Mouse (Mus musculus): ENCODE measurements around the gene Cpne5. TPM values are rescaled to one million over a fixed set of nuclear protein-coding genes. Genes with fewer than 3 reads are reported as not detected.

Gene Cpne5
- total and polyA plus RNA-seq, 3 experiments, result 0.19 to 1.0 TPM; not detected in 1

- Histone ChIP-seq H3K36me3 (ENCODE audit: control insufficient read depth in 1 of 2, insufficient read depth in 2 of 2, low read length in 2 of 2) (no peaks in the 10 kb centered on the region), H3K9me3 (replicated peaks; ENCODE audit: insufficient read depth, low read length) (no peaks in the 10 kb centered on the region), H3K27ac (ENCODE audit: control insufficient read depth, low read depth, low read length) (no peak overlapping the region), H3K27me3 (ENCODE audit: control insufficient read depth in 1 of 2, insufficient read depth in 2 of 2, low read length in 2 of 2) (peaks cover 0 to 4% of the 10 kb centered on the region in 2 experiments; a peak in 2 of 4 replicates), H3K4me1 (ENCODE audit: control insufficient read depth in 1 of 2, insufficient read depth in 2 of 2, low read length in 2 of 2) (no peaks in the 10 kb centered on the region), H3K9ac (ENCODE audit: control insufficient read depth, low read depth, low read length, poor library complexity, severe bottlenecking) (no peak overlapping the region), H3K4me3 (ENCODE audit: control insufficient read depth in 1 of 2, insufficient read depth in 1 of 2, low read depth in 2 of 2, low read length in 2 of 2) (no peak overlapping the region), H3K79me2 (ENCODE audit: control insufficient read depth, insufficient read depth, low read length, poor library complexity) (no peaks in the 10 kb centered on the region)
- DNase-seq (ENCODE audit: low read depth, low spot score), result no peak
- TF ChIP-seq TBP (IDR thresholded peaks at IDR 0.05; ENCODE audit: low read depth, low read length) (no peak), E2F4 (IDR thresholded peaks at IDR 0.05; ENCODE audit: borderline replicate concordance, low read depth, low read length) (no peak), CHD1 (IDR thresholded peaks at IDR 0.05; ENCODE audit: low read depth, low read length) (no peak), ZKSCAN1 (IDR thresholded peaks at IDR 0.05; ENCODE audit: low read depth, low read length) (no peak)
Measured at GRCm38 (mm10) chr17:29231109-29231508, 6.9 kb downstream of the Cpne5 start.

GRCm38 (mm10) chr17:29220631-29221030, 17.3 kb downstream of the Cpne5 start:
- Histone ChIP-seq H3K4me3 (ENCODE audit: control insufficient read depth in 1 of 2, insufficient read depth in 1 of 2, low read depth in 2 of 2, low read length in 2 of 2) (no peak overlapping the region), H3K79me2 (ENCODE audit: control insufficient read depth, insufficient read depth, low read length, poor library complexity) (no peaks in the 10 kb centered on the region)

GRCm38 (mm10) chr17:29218017-29218416, 19.9 kb downstream of the Cpne5 start:
- no peak overlapping the region for H3K9ac ChIP-seq (ENCODE audit: control insufficient read depth, low read depth, low read length, poor library complexity, severe bottlenecking)
- peaks cover 17 to 22% of the 10 kb centered on the region in 2 experiments for H3K27me3 ChIP-seq (ENCODE audit: control insufficient read depth in 1 of 2, insufficient read depth in 2 of 2, low read length in 2 of 2)
- no peak overlapping the region for H3K27ac ChIP-seq (ENCODE audit: control insufficient read depth, low read depth, low read length)
- H3K9me3 ChIP-seq (replicated peaks; ENCODE audit: insufficient read depth, low read length), result no peaks in the 10 kb centered on the region
- H3K36me3 ChIP-seq (ENCODE audit: control insufficient read depth in 1 of 2, insufficient read depth in 2 of 2, low read length in 2 of 2), result no peaks in the 10 kb centered on the region
- TF ChIP-seq MAZ (IDR thresholded peaks at IDR 0.05; ENCODE audit: low read depth, low read length) (no peak), USF1 (IDR thresholded peaks at IDR 0.05; ENCODE audit: low read depth, low read length) (no peak), MAFK (IDR thresholded peaks at IDR 0.05; ENCODE audit: borderline replicate concordance, low read depth, low read length) (no peak), ELF1 (IDR thresholded peaks at IDR 0.05; ENCODE audit: low read depth, low read length) (no peak), ETS1 (IDR thresholded peaks at IDR 0.05; ENCODE audit: low read depth, low read length) (no peak), MEF2A (IDR thresholded peaks at IDR 0.05; ENCODE audit: extremely low read depth, insufficient replicate concordance, low read depth, low read length, poor library complexity, severe bottlenecking) (no peak), NELFE (IDR thresholded peaks at IDR 0.05; ENCODE audit: low read depth, low read length) (no peak)
- no peaks in the 10 kb centered on the region for H3K79me2 ChIP-seq (ENCODE audit: control insufficient read depth, insufficient read depth, low read length, poor library complexity)
- H3K4me3 ChIP-seq (ENCODE audit: control insufficient read depth in 1 of 2, insufficient read depth in 1 of 2, low read depth in 2 of 2, low read length in 2 of 2), result no peak overlapping the region
- no peak for DNase-seq (ENCODE audit: low read depth, low spot score)
- no peaks in the 10 kb centered on the region for H3K4me1 ChIP-seq (ENCODE audit: control insufficient read depth in 1 of 2, insufficient read depth in 2 of 2, low read length in 2 of 2)

More at GRCm38 (mm10) chr17:29220631-29221030, 17.3 kb downstream of the Cpne5 start:
- DNase-seq (ENCODE audit: low read depth, low spot score), result no peak
- Histone ChIP-seq H3K9ac (ENCODE audit: control insufficient read depth, low read depth, low read length, poor library complexity, severe bottlenecking) (no peak overlapping the region), H3K27ac (ENCODE audit: control insufficient read depth, low read depth, low read length) (no peak overlapping the region), H3K27me3 (ENCODE audit: control insufficient read depth in 1 of 2, insufficient read depth in 2 of 2, low read length in 2 of 2) (peaks cover 14 to 22% of the 10 kb centered on the region in 2 experiments), H3K4me1 (ENCODE audit: control insufficient read depth in 1 of 2, insufficient read depth in 2 of 2, low read length in 2 of 2) (no peaks in the 10 kb centered on the region), H3K36me3 (ENCODE audit: control insufficient read depth in 1 of 2, insufficient read depth in 2 of 2, low read length in 2 of 2) (no peaks in the 10 kb centered on the region), H3K9me3 (replicated peaks; ENCODE audit: insufficient read depth, low read length) (no peaks in the 10 kb centered on the region)
- TF ChIP-seq RCOR1 (IDR thresholded peaks at IDR 0.05; ENCODE audit: low read depth, low read length) (no peak), E2F4 (IDR thresholded peaks at IDR 0.05; ENCODE audit: borderline replicate concordance, low read depth, low read length) (no peak), ZKSCAN1 (IDR thresholded peaks at IDR 0.05; ENCODE audit: low read depth, low read length) (no peak), CHD2 (IDR thresholded peaks at IDR 0.05; ENCODE audit: low read length) (no peak), HCFC1 (IDR thresholded peaks at IDR 0.05; ENCODE audit: low read depth, low read length) (no peak), ELF1 (IDR thresholded peaks at IDR 0.05; ENCODE audit: low read depth, low read length) (no peak), ZC3H11A (IDR thresholded peaks at IDR 0.05; ENCODE audit: low read depth, low read length) (no peak), TCF12 (IDR thresholded peaks at IDR 0.05; ENCODE audit: low read depth, low read length) (no peak)
